Mouse (Mus musculus) lung, postnatal 14 days (tissue): ENCODE results near the gene Twist2.
A peak's percentile ranks its signal among the peaks of the same experiment; 100 is the strongest.

Source experiments
- DNase-seq: peaks from one replicate; pipeline ENCODE4 v3.0.0; 2021

The Twist2 gene

GRCm38 (mm10) chr1:91820531-91820930 lies 19.3 kb downstream of the Twist2 start:
- no peak for DNase-seq

DNA sequence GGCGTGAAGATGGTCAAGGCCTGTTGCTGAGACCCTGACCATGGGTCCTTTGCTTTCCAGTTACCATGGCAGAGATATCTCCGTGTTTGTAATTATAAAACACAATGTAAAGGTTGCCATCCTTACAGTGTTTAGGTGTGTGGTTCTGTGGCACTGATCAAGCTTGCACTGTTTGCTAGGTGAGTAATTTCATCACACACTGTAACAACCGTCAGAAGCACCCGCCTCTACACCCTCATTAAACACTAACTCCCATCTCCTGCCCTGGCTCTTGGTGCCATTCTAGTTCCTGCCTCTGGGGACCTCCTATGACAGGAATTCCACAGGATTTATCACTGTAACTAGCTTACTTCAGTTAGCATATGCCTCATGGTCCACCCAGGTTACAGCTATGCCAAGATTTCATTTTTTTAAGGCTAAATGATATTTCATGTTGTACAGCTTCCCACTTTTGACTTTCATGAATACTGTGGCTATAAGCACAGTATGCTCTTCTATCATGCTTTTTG lies 21.1 kb downstream of the Twist2 start:
- no peak for DNase-seq

- DNase-seq, result peak; percentile 22
Measured at GRCm38 (mm10) chr1:91823530-91823929, 22.3 kb downstream of the Twist2 start.

DNA sequence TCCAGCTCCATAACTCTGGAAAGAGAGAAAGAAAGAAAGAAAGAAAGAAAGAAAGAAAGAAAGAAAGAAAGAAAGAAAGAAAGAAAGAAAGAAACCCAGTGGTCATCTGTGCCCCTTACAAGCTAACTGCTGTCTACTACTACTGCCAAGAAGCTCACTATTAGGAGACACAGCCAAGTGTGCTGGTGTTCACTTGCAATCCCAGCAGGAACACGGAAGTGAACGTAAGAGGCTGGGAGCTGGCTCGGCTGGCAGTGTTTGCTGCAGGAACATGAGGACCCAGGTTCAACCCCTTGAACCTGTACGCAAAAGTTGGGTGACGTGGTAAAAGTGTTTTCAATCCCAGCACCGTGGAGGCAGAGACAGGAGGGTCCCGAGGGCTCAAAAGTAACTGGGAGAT lies 22.7 kb downstream of the Twist2 start:
- no peak for DNase-seq

GRCm38 (mm10) chr1:91825261-91825660 lies 24.0 kb downstream of the Twist2 start:
- no peak for DNase-seq

DNA sequence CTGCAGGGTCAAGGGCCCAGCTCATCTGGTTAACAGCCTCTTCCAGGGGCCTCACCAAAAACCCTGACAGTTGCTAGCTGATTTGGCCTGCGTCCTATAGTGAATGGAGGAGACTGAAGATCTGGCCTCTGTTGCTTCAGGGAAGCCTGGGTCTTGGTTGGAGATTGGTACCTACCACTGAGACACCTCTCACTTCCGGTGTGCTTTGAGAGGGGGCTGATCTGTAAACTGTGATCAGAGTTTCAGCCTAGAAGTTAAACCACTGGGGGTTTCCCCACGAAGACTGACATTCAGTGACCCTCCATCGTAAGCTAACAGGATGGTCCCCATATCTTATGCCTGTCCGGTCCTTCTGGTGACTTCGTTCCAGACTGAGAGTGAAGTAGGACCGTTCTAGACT lies 30.7 kb downstream of the Twist2 start:
- no peak for DNase-seq

DNA sequence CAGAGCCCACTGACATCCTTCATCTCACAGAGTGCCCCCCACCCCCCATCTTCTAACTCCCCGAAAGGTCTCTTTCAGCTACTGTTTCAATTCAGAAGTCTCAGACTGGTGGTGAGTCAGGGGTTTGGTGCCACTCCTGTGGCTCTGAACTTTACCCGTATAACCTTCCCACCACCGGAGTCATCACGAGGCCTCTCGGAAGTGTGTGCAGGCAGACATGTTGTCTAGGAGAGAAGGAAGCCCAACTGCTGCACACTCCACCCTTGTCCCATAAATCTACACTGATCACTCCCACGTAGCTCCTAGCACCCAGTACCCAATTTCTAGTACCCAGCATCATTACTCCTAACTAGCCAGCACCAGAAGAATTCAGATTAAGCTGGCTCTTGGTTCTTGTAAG lies 38.3 kb downstream of the Twist2 start:
- DNase-seq, result no peak

- DNase-seq, result no peak
Measured at GRCm38 (mm10) chr1:91839979-91840378, 38.7 kb downstream of the Twist2 start.

- DNase-seq, result no peak
Measured at GRCm38 (mm10) chr1:91844236-91844635, 43.0 kb downstream of the Twist2 start.

GRCm38 (mm10) chr1:91844681-91845379 lies 43.6 kb downstream of the Twist2 start:
- DNase-seq, result peak; percentile 12

DNA sequence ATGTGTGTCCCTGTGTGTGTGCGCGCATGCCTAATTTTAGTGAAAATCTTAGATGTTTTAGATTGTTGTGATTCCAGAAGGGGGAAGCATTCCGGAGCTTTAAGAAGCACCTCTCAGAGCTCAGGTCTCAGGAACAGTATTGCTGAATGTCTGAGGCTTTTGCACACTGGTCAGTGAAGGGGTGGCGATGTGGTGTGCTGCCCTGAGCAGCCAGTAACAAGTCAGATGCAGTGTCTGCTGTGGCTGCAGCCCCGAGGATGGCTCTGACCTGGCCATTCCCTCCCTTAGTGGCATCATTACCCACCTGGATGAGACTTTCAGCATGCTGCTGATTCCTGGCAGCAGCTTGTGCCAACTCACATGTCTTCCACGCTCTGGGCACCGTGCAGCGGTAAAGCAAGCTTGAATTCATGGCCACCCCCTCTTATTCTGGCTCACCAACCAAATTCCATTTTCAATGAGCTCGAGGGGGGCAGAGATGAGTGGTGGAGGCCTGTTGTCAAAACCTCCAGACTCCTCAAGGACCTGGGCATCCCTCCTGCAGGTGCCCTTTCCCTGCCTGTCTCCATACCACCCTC lies 44.2 kb downstream of the Twist2 start:
- no peak for DNase-seq

DNA sequence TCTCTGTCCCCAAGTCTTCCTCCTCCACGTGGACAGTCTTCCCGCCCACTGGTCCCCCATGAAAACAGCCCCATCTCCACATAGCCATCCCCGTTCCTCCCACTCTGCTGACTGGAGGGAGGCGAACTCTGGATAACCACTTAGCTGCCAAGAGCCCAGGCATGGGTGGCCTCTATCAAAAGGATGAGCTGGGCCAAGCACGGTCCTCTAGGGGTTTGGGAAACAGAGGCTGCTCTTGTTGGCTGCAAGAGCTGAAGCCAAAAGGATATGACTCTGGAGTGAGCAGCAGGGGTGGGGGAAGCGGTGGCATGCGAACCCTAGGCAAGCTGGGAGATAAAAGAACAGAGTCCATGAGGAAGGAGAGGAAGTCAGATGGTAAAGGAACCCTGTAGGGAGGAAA lies 50.0 kb downstream of the Twist2 start:
- DNase-seq, result no peak

- peak; percentile 23 for DNase-seq
Measured at GRCm38 (mm10) chr1:91856771-91857664, 55.8 kb downstream of the Twist2 start.

GRCm38 (mm10) chr1:91858101-91858790 lies 57.0 kb downstream of the Twist2 start:
- no peak for DNase-seq

DNA sequence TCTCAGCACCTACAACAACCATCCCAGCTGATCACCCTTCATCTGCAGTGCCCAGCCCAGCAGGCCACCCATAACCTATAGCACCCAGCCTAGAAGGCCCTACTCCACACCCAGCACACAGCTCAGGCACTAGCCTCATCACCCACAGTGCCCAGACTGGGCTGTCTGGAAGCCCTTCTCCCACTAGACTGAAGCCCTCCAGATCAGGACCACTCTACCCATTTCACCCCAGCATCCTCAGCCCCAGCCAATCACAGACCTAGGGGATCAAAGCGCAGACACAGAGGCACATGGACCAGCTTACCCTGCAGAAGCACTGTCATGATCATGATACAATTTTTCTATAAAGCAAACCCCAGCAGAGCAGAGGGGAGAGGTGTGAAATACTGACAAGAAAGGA lies 57.6 kb downstream of the Twist2 start:
- no peak for DNase-seq

DNA sequence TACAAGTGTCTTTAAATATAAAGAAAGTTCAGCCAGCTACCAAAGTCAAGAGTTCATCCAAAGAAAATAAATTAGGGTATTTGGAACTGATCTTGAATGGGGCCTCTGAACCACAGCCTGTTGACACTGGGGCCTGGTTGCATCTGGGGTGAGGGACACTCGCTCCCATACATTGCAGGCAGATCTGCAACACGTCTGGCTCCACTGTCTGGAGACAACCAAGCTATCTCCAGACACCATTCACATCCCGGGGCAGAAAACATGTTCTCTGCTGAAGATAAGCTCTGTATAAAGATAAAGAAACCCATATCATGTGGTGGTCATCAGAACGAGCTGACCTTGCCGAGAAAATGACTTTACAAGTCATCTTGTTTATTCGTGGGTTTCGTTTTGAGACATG lies 60.2 kb downstream of the Twist2 start:
- no peak for DNase-seq

DNA sequence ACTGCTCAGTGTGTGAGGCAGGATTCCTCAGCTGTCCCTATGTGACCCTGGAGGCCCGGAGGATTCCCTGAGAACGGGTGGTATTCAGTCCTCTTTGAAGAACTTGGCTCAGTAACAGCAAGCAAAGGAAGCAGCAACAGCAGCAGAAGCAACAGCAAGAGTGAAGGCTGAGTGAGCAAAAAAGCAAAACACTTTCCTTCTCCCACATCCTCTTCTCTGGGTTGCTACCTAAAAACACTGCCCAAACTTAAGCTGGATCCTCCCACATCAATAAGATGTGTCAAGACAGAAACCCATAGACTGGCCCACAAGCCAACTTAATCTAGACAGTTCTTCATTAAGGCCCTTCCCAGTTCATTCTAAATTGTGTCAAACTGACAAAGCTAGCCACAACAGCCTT lies 64.7 kb downstream of the Twist2 start:
- DNase-seq, result no peak

- DNase-seq, result no peak
Measured at GRCm38 (mm10) chr1:91871101-91871500, 69.8 kb downstream of the Twist2 start.

DNA sequence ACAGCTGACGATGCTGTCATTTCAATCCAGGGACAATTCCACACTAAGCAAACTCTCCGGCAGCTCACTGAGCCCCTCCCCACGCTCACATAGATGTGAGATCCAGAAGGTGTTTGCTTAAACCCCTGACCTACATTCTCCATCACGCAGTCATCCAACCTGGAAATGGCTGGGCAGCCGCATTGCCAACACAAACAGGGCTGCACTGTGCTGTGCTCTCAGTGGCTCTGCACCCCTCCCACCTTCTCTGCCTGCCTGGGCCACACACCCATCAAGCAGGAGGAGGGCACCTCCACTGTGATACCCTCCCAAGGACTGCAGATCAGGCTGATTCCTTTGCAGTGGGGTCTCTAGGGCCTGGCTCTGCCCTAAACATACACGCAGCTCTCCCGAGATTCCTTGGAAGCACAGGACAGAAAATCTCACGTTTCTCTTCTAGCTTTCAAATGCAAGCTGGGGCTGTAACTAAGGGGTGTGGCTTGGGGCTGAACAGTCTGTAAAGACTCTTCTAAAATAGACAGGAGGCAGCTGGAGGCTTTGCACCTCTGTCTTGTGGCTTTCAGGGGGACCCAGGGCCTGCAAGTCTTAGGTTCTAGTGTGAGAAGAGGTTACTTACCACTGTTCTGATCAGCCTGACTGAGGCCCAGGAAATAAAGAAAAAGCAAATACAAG lies 71.3 kb downstream of the Twist2 start:
- DNase-seq, result peak; percentile 22

- DNase-seq, result no peak
Measured at GRCm38 (mm10) chr1:91873572-91874285, 72.5 kb downstream of the Twist2 start.

DNA sequence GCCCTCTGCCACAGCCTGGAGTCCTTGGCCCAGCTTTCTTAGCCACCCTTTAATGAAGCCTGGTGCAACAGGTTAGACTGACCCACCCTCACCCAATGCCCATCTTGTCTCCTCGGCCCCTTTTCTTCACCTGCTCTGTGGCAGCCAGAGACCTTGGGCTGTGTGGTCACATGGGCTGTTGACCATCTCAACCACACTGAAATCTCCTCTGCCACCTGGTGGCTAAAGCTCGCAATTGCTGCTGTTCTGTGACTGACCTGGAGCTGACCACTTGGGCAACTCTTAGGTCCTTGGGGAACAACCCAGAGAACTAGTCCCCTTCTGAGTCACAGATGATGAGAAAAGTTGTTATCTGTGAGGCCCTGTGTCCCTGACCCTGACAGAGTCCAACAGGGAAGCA lies 73.4 kb downstream of the Twist2 start:
- DNase-seq, result peak; percentile 82
